Mouse (Mus musculus) stomach, embryonic 14.5 days (tissue): ENCODE data around the gene B3gnt9. TPM values are rescaled to one million over a fixed set of nuclear protein-coding genes. Genes with fewer than 3 reads are reported as not detected.
A peak's percentile ranks its signal among the peaks of the same experiment; 100 is the strongest.

Source experiments
- ATAC-seq: fragments of 200-750 bp; cut with Nextera tagmentation; 2 replicates; pipeline ENCODE4 v1.8.0; 2017; ENCODE audit warnings: low read depth, moderate TSS enrichment; ENCODE audit not compliant: insufficient number of reproducible peaks, insufficient read depth, low FRiP score
- H3K27ac ChIP-seq: fragments of 300-500 bp; sonication (generic); 2 replicates; pipeline ENCODE4 v1.5.1; 2014; ENCODE audit warnings: mild to moderate bottlenecking, low read length, moderate library complexity, mixed read lengths
- H3K27me3 ChIP-seq: fragments of 300-500 bp; sonication (generic); 2 replicates; pipeline ENCODE4 v1.6.1; 2014; ENCODE audit warnings: low read length, control low read depth, mixed read lengths; ENCODE audit not compliant: control insufficient read depth, insufficient read depth
- H3K36me3 ChIP-seq: fragments of 300-500 bp; sonication (generic); 2 replicates; pipeline ENCODE4 v1.6.1; 2014; ENCODE audit warnings: mild to moderate bottlenecking, control low read depth, low read length, moderate library complexity, mixed read lengths; ENCODE audit not compliant: control insufficient read depth, insufficient read depth
- H3K4me1 ChIP-seq: fragments of 300-500 bp; sonication (generic); 2 replicates; pipeline ENCODE4 v1.6.1; 2014; ENCODE audit warnings: low read length, control low read depth, mixed read lengths; ENCODE audit not compliant: control insufficient read depth, insufficient read depth
- H3K4me2 ChIP-seq: fragments of 300-500 bp; sonication (generic); replicated peaks from 2 replicates; pipeline ENCODE4 v1.6.1; 2014; ENCODE audit warnings: low read depth, low read length, control low read depth
- H3K4me3 ChIP-seq: fragments of 300-500 bp; sonication (generic); 2 replicates; pipeline ENCODE4 v1.5.1; 2014; ENCODE audit warnings: low read depth, low read length, control low read depth
- H3K9ac ChIP-seq: fragments of 300-500 bp; sonication (generic); replicated peaks from 2 replicates; pipeline ENCODE4 v1.6.1; 2014; ENCODE audit warnings: low read depth, mild to moderate bottlenecking, control low read depth, low read length, moderate library complexity, mixed read lengths
- H3K9me3 ChIP-seq: fragments of 300-500 bp; sonication (generic); 2 replicates; pipeline ENCODE4 v1.6.1; 2016; ENCODE audit warnings: low read depth, low read length, control low read depth; ENCODE audit not compliant: control insufficient read depth
- WGBS: fragments of 180-500 bp; shearing (Covaris S2); extraction: QIAGEN DNeasy Blood & Tissue Kit; methylation state at CpG from one replicate; pipeline ENCODE4 v1.1.7; 2014; 5-methylcytosine and 5-hydroxymethylcytosine counted together
- polyA plus RNA-seq: library from polyadenylated mRNA; unstranded; fragments of >200 nt; fragmentation: Nextera tagmentation; extraction: Ambion mirVana; gene quantifications from 2 replicates; pipeline ENCODE4 v1.2.1, GENCODE M21; 2014

The B3gnt9 gene
- polyA plus RNA-seq, result 22.7 and 29.4 TPM in 2 replicates

DNA sequence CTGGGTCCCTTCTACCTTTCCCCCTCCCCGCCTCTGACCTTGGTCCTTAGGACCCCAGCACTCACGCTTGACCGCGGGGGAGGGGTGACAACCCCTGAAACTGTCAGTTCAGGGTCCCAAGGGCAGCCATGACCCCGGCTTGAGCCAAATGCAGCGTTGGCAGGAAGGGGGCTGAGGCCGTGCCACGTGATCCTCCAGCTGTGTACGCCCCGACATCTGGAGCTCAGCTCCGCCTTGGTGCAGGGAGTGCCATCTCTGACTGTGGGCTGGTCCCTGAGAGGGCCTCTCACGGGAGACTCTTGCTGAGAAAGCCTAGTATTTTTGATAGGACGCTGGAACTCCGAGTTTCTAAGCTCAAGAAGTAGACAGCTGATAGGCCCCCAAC lies at the start of gene B3gnt9:
Gene B3gnt9 (minus strand): TSS at position 188 of the 385 bp plus-strand sequence.
- ATAC-seq, result peak; percentile 76
- Histone ChIP-seq H3K27me3 (peaks cover 19% of the 10 kb centered on the region), H3K4me2 (peak within 1 kb of the TSS; percentile 81), H3K27ac (peak within 1 kb of the TSS; percentile 87), H3K4me1 (peaks cover 20% of the 10 kb centered on the region), H3K4me3 (peak within 1 kb of the TSS; percentile 53), H3K9me3 (no peaks in the 10 kb centered on the region), H3K9ac (peak within 1 kb of the TSS; percentile 45), H3K36me3 (peaks cover 13% of the 10 kb centered on the region)
- WGBS, result under 1% methylated on average over 14 of the region's 14 CpGs

DNA sequence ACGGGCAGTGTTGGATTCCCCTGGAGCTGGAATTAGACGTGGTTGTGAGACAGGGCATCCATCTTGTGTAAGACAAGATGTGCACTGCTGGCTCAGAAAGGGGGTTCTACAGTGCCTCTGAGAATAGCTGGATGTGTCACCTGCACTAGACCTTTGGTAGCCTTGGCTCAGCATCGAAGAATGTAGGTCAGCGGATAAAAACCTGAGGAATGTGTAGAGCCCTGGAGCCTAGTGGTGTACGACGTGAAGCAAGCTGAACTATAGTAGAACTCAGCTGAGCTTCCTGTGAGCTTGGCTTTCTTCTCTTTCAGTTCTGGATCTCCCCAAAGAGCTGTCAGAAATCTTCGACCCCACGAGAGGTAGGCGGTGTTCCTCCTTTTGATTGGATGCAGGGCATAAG lies 48.9 kb upstream of the B3gnt9 start:
- 82% methylated on average over 9 of the region's 9 CpGs for WGBS
- Histone ChIP-seq H3K4me1 (peaks cover 28% of the 10 kb centered on the region), H3K9me3 (no peaks in the 10 kb centered on the region), H3K4me3 (no peak overlapping the region), H3K9ac (no peak overlapping the region), H3K27me3 (no peaks in the 10 kb centered on the region), H3K4me2 (no peak overlapping the region), H3K36me3 (peaks cover 64% of the 10 kb centered on the region), H3K27ac (no peak overlapping the region)
- no peak for ATAC-seq

DNA sequence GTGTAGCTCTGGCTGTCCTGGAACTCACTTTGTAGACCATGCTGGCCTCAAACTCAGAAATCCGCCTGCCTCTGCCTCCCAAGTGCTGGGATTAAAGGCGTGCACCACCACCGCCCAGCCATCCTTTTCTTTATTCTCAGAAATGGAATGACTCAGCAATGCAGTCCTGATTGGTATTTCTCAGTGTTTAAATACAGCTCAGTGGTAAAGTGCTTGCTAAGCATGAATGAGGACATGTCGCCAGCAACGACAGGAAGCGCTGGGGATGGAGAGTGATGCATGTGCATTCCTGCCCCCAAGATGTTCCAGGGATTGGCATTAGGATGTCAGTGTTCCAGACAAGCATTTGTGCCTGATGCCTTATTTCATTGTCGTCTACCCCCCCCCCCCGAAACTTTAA lies 48.4 kb upstream of the B3gnt9 start:
- H3K4me2 ChIP-seq, result no peak overlapping the region
- 79% methylated on average over 8 of the region's 8 CpGs for WGBS
- ATAC-seq, result no peak

DNA sequence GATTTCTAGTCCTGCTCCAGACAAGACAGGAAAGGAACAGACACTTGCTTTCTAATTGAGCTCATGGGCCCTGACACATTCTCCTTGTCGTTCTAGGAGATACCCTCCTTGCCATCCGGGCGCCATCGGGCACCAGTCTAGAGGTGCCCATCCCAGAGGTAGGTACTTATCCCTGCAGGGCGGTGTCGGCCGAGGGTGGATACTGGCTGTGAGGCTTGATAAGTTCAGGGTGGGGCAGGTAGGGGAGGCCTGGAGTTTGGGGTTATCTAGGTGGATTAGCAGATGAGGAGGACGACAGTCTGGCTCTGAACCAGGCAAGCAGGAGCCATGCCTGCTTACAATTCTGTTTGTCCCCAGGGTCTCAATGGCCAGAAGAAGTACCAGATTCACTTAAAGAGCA lies 45.0 kb upstream of the B3gnt9 start:
- no peak overlapping the region for H3K4me2 ChIP-seq
- 88% methylated on average over 8 of the region's 8 CpGs for WGBS
- no peaks in the 10 kb centered on the region for H3K9me3 ChIP-seq
- H3K36me3 ChIP-seq, result peaks cover 46% of the 10 kb centered on the region
- peak; percentile 54; the same call in 1 of the 2 replicates for ATAC-seq
- H3K4me3 ChIP-seq, result no peak overlapping the region
- H3K27ac ChIP-seq, result no peak overlapping the region
- no peak overlapping the region for H3K9ac ChIP-seq
- H3K4me1 ChIP-seq, result peaks cover 28% of the 10 kb centered on the region
- no peaks in the 10 kb centered on the region for H3K27me3 ChIP-seq

More for the DNA sequence above, 48.4 kb upstream of the B3gnt9 start:
- Histone ChIP-seq H3K27me3 (no peaks in the 10 kb centered on the region), H3K4me3 (no peak overlapping the region), H3K36me3 (peaks cover 60% of the 10 kb centered on the region), H3K27ac (no peak overlapping the region), H3K9me3 (no peaks in the 10 kb centered on the region), H3K4me1 (peaks cover 33% of the 10 kb centered on the region), H3K9ac (no peak overlapping the region)

DNA sequence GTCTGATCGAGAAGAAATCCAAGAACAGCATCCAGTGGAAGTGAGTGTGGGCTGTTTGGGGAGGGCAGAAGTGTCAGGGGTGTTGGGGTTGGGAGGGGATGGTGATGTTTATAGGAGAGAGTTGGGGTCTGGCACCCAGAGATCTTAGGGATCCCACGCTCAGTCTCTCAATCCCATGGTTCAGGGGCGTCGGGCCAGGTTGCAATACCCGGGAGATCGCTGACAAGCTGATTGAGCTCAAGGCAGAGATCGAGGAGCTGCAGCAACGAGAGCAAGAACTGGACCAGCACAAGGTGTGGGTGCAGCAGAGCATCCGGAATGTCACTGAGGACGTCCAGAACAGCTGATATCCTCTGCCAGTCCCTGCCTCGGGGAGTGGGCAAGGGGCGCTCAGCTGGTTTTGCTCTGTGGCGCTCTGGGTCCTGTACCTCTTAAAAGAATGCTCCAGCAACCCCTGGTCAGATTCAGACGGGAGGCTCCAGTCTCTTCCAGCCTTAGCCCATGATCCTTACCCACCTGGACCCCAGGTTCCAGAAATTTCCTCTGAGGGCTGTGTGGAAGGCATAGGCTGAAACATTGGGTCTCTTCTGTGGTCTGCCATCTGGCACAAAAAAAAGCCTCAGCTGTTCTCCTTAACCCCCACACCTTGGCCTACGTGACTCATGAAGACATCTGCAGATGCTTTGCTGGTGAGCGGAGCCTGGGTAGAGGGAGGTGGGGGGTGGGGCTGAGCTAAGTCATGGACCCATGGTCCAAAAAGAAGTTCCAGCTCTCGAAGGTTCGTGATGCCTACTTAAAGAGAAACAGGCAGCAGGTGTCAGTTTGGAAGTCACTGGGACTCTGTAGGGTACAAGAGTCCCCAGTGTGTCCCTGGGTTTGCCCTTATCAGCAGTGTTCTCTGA lies 43.6 kb upstream of the B3gnt9 start:
- no peak for ATAC-seq
- peaks cover 16% of the 10 kb centered on the region for H3K4me1 ChIP-seq
- H3K36me3 ChIP-seq, result peaks cover 37% of the 10 kb centered on the region
- H3K27ac ChIP-seq, result no peak overlapping the region; the same call in 1 of the 2 replicates
- no peaks in the 10 kb centered on the region for H3K9me3 ChIP-seq
- peak overlapping the region; percentile 94 for H3K4me2 ChIP-seq
- peak overlapping the region; percentile 72 for H3K9ac ChIP-seq
- 55% methylated on average over 18 of the region's 18 CpGs for WGBS
- peak overlapping the region; percentile 69 for H3K4me3 ChIP-seq
- H3K27me3 ChIP-seq, result no peaks in the 10 kb centered on the region

DNA sequence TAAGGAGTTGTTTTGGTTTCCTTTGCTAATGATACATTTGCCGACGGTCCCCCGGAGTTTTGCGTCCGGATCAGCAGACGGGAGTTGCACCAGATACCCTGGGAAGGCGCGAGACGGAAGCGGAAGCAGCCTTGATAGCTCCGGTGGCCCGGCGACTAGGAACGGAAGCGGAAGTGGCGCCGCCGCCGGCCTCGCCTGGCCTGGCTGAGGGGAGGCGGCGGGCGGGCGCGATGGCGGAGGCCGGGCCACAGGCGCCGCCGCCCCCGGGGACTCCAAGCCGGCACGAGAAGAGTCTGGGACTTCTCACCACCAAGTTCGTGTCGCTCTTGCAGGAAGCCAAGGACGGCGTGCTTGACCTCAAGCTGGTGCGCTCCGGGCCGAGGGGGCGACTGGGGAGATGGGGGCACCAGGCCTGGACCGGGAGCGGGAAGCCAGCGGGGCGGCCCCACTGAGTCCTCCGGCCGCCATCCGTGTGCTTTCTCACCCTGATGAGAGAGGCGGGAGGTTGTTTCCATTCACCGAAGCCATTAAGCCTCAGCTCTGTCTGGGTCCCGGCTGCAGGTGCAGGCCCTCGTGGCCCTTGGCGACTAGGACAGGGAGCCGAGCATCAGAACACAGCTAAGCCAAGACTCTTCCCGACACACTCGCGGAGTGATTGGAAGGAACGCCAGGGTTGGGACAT lies 42.7 kb upstream of the B3gnt9 start, which contains the start of gene E2f4:
Gene E2f4 (plus strand): TSS at position 153 of the 682 bp plus-strand sequence.
- Histone ChIP-seq H3K4me3 (peak within 1 kb of the TSS; percentile 69), H3K27ac (peak within 1 kb of the TSS; percentile 59; the same call in 1 of the 2 replicates), H3K9me3 (no peaks in the 10 kb centered on the region), H3K36me3 (peaks cover 28% of the 10 kb centered on the region), H3K4me2 (peak within 1 kb of the TSS; percentile 94), H3K4me1 (peaks cover 16% of the 10 kb centered on the region), H3K27me3 (no peaks in the 10 kb centered on the region), H3K9ac (peak within 1 kb of the TSS; percentile 72)
- WGBS, result under 1% methylated on average over 58 of the region's 58 CpGs
- ATAC-seq, result peak; percentile 87

DNA sequence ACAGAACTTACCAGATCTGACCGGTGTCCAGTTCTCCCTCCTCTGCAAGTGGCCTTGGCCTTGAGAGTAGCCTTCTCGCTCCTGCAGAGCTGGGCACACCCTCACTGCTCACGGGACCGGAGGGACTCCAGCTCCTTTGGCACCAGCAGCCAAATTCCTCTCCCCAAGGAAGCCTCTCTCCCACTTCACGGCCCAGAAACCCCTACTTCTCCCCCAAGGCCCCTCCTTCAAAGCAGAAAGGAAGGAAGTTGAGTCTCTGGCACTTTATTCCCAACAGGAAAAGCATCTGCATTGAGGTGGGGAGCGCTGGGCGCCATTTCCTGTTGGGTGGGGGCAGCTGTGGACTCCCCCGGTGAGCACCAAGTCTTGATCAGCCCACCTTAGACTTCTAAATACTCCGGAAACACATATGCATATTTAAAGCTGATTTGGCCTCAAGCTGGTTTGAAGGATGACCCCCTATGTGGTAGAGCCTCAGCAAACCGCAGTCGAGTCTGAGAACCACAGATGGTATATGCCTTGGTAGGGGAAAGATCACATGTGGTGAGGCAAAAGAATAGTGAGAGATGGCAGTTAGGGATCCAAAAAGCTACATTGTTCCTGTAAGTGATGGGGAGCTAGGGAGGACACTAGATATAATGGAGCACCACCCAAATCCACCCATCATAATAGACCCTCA lies 41.1 kb upstream of the B3gnt9 start, which contains the start of gene Exoc3l:
Gene Exoc3l (minus strand): TSS at position 207 of the 679 bp plus-strand sequence.
- Histone ChIP-seq H3K9me3 (no peaks in the 10 kb centered on the region), H3K9ac (no peak within 1 kb of the TSS; the same call in 1 of the 2 replicates)
- WGBS, result 60% methylated on average over 11 of the region's 11 CpGs

DNA sequence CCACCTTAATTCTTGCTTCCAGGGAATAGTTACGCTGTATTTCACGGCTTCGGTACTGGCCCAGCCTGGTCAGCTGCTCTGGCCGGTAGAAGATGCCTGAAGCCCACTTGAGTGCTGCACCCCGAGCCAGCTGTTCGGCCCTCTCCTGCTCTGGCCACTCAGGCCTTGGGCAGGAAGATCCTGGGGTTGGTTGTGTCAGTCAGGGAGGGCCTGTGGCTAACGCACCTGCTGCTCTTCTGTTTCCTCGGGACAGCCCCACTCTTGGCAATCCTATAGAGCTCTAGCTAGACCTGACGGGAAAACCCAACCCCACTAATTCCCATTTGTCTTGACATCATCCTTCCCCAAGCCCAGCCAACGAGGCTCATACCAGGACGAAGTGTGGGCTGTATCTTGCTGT lies 40.3 kb upstream of the B3gnt9 start:
- Histone ChIP-seq H3K9me3 (no peaks in the 10 kb centered on the region), H3K4me3 (no peak overlapping the region), H3K4me1 (peaks cover 20% of the 10 kb centered on the region), H3K4me2 (no peak overlapping the region), H3K27me3 (0 out of 2 replicates have a peak, but pooled peaks cover 4% of the 10 kb centered on the region), H3K27ac (no peak overlapping the region; the same call in 1 of the 2 replicates), H3K9ac (no peak overlapping the region), H3K36me3 (peaks cover 5% of the 10 kb centered on the region)
- ATAC-seq, result no peak
- WGBS, result 70% methylated on average over 11 of the region's 11 CpGs

More for the DNA sequence above, 41.1 kb upstream of the B3gnt9 start, which contains the start of gene Exoc3l:
- Histone ChIP-seq H3K4me1 (peaks cover 16% of the 10 kb centered on the region), H3K4me2 (peak within 1 kb of the TSS; percentile 94), H3K36me3 (peaks cover 13% of the 10 kb centered on the region), H3K27ac (peak within 1 kb of the TSS; percentile 59; the same call in 1 of the 2 replicates), H3K4me3 (peak within 1 kb of the TSS; percentile 69; the same call in 1 of the 2 replicates), H3K27me3 (no peaks in the 10 kb centered on the region)
- ATAC-seq, result no peak
